8 mouse cellular contexts compared by ENCODE assay signal in the genomic region with DNA sequence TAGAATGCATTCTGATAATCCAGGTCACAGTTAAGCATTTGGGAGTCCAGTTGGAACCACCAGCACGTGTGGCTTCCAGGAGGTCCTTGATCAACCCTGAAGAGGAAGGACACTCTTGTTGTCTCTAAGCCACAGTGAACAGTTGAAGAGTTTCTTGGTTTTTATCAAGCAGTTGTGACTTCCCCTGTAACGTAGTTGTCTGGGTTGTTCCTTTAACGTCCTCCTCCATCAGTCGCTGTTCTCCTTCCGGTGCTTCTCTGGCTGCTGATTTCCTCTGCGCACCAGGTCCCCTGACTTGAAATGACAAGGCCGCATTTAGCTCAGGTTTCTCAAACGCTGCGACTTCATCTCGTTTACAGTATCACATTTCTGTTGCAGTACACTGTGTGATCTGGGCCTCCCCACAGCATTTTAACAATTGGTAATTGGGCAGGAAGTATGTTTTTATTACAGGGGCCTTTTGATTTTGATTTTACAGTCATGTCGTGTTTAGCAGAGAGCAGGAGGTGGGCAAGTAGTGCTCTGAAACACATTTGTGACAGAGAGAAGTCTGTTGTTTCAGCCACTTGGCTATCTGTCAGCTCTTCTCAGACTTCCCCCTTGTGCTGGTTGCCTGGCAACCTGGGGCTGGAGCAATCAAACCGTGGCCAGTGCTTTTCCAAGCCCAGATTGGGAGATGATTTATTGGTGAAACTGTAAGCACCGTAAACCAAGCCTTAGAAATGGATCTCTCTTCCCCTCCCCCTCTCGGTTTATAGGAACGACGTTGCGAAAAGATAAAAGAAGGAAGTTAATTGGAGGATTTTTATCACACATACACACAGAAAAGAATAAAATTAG.
DNase-seq lines count a peak whose midpoint lies in the region; ATAC-seq lines count a peak whose summit lies in the region.

No protein-coding gene starts in this region.

- no peak overlapping the region for H3K9ac ChIP-seq in intestine, embryonic 14.5 days (ENCODE audit: low read length)

- peak; percentile 76 for ATAC-seq in intestine, embryonic 14.5 days (replicated peaks; ENCODE audit: low FRiP score, low TSS enrichment, low read depth)
- peak; percentile 78 for ATAC-seq in megakaryocyte, adult 5-6 weeks (ENCODE audit: poor library complexity, severe bottlenecking)

- no peaks in the 10 kb centered on the region for H3K27me3 ChIP-seq in intestine, embryonic 14.5 days (replicated peaks; ENCODE audit: control insufficient read depth, insufficient read depth, low read length)

- peak overlapping the region; percentile 84 for H3K27ac ChIP-seq in intestine, embryonic 14.5 days (ENCODE audit: low read depth)

- peak overlapping the region; percentile 36 for H3K4me2 ChIP-seq in intestine, embryonic 14.5 days (ENCODE audit: low read length)

- peaks cover 22% of the 10 kb centered on the region for H3K4me1 ChIP-seq in intestine, embryonic 14.5 days (replicated peaks; ENCODE audit: control insufficient read depth, insufficient read depth, low read length)

- WGBS in intestine, embryonic 14.5 days, result 5% methylated on average over 17 of the region's 17 CpGs

- peak; percentile 91 for DNase-seq in adrenal gland, adult 2 months
- peak; percentile 88 for DNase-seq in embryo, embryonic 11 days
- DNase-seq in gastrocnemius, postnatal 4 days (ENCODE audit: low spot score in 2 of 2), result peak; percentile 53 to 75
- peak; percentile 77 for DNase-seq in intestine, embryonic 14.5 days (ENCODE audit: low spot score)
- peak; percentile 52 to 79 for DNase-seq in left cerebral cortex, adult 9 months (ENCODE audit: low spot score in 2 of 2)
- peak; percentile 88 to 92 for DNase-seq in right cerebral cortex, postnatal 10 days (ENCODE audit: low spot score in 2 of 2)
- DNase-seq in urinary bladder, postnatal 36 days (ENCODE audit: low spot score in 2 of 2), result peak; percentile 59 to 79

- H3K9me3 ChIP-seq in intestine, embryonic 14.5 days (ENCODE audit: control insufficient read depth, low read length), result no peaks in the 10 kb centered on the region

- no peak overlapping the region for H3K4me3 ChIP-seq in intestine, embryonic 14.5 days (ENCODE audit: low read depth, low read length)

- no peaks in the 10 kb centered on the region for H3K36me3 ChIP-seq in intestine, embryonic 14.5 days (ENCODE audit: control insufficient read depth, insufficient read depth, low read length)
